Mouse (Mus musculus) ovary, postnatal 36 days (tissue): ENCODE data around the gene Afap1l2.
A peak's percentile ranks its signal among the peaks of the same experiment; 100 is the strongest.

Experiments used
- DNase-seq: peaks from one replicate; pipeline ENCODE4 v3.0.0; 2022; ENCODE audit warnings: low spot score, mixed read lengths

The Afap1l2 gene

DNA sequence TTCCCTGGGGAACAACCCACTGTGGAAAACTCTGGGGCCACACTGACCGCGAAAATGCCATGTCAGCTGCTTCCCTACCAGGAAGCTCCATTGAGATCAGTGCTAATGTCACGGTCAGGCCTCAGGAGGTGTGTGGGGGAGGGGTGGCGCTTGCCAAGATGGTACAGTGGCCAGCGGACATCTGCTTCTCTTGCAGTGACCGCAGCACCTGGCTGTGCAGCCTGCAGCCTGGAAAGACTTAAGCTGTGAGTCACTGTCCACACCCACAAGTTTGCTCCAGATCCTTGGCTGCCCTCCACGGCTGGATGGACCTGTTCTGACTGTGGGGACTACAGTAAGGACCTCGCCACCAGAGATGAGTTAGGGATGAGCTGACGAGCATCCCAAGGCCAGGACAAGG, 68.2 kb downstream of the Afap1l2 start:
- DNase-seq = peak; percentile 32

- no peak for DNase-seq
These were observed 70.1 kb downstream of the Afap1l2 start for GRCm38 (mm10) chr19:56937911-56938310.

GRCm38 (mm10) chr19:56936253-56936652, 71.8 kb downstream of the Afap1l2 start:
- no peak for DNase-seq

- DNase-seq = no peak
These were observed 72.3 kb downstream of the Afap1l2 start for GRCm38 (mm10) chr19:56935777-56936176.

DNA sequence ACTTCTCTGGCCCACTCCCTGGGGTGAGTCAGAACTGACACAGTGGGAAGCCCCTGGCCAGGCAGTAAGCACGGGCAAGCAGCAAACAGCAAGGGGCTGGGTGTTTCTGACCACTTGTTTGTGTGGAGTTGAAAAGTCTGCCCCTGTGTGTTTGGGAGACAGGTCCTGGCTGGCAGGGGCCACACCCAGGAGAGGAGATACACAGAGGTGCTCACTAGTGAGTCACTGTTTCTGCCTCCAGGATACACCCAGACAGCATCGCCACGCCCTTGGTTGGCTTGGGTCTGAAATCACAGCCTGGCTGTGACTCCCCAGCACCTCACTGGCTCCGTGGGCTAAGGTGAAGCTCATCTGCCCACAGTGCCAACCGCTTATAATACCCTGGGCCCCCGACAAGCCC, 72.9 kb downstream of the Afap1l2 start:
- no peak for DNase-seq

- no peak for DNase-seq
These were observed 74.2 kb downstream of the Afap1l2 start for GRCm38 (mm10) chr19:56933800-56934199.

- DNase-seq = peak; percentile 41
These were observed 78.0 kb downstream of the Afap1l2 start for GRCm38 (mm10) chr19:56930029-56930428.

DNA sequence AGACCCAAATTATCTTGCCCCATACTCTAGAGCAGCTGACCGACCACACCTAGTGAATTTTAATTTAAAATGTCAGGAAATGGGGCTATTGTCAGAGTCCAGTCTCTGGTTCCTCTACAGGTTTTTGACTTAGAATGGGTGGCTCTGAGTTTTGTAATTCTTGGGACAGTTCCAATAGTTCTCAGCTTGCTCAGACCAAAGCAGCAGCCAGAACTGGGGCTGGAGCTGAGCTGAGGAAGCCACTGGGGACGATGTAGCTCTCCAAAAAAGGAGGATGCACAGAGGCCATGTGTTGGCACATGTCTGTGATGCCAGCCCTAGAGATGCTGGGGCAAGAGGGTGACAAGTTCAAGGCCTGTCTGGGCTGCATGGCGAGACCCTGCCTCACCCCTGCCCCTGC, 78.6 kb downstream of the Afap1l2 start:
- DNase-seq = no peak

- no peak for DNase-seq
These were observed 86.3 kb downstream of the Afap1l2 start for GRCm38 (mm10) chr19:56921744-56922143.

- no peak for DNase-seq
These were observed 87.8 kb downstream of the Afap1l2 start for GRCm38 (mm10) chr19:56920232-56920631.

DNA sequence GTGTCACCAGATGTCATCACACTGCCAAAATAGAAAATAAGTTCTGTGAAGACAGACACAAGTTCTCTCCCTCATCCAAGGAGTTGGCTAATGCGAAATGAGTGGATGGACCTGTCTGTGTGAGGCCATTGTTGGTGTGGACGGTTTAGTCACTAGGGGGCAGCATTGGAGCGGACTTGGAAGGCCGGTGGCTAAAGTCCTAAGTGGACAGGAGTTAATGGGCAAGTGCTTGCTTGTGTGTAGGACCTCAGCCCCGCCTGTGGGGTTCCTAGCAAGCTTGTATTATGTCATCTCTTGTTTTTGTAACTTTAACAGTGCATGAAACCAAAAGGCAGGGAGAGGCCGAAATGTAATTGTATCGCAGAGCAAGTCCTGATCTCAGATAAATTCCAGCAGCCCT, 88.4 kb downstream of the Afap1l2 start:
- peak; percentile 82 for DNase-seq

DNA sequence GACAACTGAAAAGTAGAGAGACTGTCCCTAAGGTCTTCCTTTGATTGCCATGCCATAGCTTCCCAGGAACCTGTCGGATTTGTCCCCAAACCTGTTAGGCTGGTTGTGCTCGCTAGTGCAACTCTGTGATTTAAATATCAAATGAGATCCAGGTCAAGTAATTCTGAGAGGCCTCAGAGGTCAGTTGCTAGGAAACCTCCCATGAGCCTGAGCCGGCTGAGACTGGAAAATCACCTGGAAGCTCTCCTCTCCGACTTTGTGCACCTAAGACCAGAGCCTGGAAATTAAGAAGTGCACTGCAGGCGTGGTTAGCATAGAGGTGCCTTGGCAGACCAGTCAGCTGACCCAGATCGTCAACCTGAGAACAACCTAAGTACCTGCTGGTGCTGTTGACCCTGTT, 92.9 kb downstream of the Afap1l2 start:
- no peak for DNase-seq

DNA sequence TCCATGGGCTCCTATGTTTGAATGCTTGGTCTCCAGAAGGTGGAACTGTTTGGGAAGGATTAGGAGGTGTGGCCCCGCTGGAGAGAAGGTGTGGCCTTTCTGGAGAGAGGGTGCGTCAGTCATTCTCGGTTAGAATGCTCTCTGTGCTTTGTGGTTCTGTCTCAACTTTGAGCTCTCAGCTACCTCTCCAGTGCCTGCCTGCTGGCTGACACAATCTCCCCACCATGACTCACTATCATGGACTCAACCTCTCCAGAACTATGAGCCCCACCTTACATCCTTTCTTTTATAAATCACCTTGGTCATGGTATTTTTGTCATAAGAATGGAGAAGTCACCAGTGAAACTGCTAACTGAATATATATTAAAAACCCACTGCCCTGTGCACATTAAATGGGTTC, 93.4 kb downstream of the Afap1l2 start:
- DNase-seq = no peak

DNA sequence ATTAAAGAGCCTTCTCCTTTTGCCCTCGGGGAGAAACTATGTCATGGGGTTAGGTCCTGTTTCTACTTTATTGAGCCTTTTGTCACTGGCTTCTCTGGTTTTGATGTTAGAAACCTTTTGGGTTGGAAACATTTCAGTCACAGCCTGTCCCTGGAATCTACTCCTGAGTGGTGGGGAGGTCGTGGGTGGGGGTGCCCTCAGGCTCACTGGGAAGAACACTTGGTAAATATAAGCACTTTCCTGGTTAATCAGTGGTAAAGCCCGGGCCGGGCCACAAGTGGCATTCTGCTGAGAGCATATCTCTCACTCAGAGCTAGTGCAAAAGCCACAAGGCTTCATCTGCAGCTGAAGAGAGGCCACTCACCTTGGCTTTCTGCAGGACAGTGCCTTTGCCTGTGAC, 94.3 kb downstream of the Afap1l2 start:
- DNase-seq = no peak

DNA sequence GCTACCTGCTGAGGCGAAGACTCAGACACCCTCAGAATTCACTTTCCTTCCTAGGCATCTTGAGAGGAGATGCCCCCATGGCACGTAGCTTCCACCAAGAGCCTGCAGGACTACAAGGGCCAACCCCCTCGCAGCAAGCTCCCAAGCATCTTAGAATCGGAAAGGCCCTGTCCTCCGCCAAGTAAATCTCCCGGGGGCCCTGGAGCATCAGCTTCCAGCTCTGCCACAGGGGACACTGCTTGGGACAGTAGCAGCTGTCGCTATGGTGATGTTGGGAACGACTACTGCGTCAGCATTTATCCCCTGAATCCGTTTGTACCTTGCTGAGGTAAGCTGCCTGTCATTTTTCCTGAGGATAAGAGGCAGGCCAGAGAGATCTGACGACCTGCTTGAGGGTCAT, 97.5 kb downstream of the Afap1l2 start:
- DNase-seq = no peak

GRCm38 (mm10) chr19:56908472-56909270, 99.4 kb downstream of the Afap1l2 start:
- DNase-seq = peak; percentile 27

DNA sequence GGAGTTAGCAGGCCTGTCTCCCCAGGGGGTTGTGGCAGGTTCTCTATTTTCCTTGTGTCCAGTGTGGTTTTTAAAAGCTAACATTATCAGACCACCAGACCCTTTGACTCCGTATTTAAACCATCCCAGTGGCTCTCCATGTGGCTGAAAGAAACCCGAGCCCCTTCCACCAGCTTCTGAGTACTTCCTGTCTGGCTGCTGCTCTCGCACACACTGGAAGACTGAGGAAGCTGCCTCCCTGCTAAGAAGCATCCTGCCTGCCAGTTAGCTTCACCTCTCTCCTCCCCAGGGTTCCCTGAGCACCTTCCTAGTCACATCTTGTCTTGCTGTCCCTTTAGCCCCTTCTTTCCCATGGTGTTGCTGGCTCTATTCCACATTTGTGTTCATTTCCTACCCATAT, 100.2 kb downstream of the Afap1l2 start:
- DNase-seq = no peak

- DNase-seq = no peak
These were observed 102.6 kb downstream of the Afap1l2 start for GRCm38 (mm10) chr19:56905395-56905794.

GRCm38 (mm10) chr19:56904095-56904494, 103.9 kb downstream of the Afap1l2 start:
- no peak for DNase-seq

GRCm38 (mm10) chr19:56897654-56898053, 110.4 kb downstream of the Afap1l2 start:
- no peak for DNase-seq

DNA sequence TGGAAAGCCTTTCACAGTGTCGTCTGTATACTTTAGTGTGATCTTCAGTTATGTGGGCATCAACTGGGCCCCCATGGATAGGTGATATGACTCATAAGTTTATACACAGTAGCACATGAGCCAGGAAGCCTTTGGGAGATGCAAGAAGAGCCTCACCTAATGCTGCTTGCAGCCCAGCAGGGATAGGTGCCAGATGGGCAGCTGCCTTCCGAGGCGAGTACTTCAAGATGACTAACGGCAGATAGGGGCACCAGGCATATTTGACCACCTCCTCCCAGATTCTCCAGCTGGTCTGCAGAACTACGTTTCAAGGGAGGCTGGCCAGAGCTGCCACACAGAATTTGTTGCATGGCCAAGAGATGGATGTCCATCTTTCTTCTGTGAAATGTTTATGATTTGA, 114.7 kb downstream of the Afap1l2 start:
- no peak for DNase-seq

DNA sequence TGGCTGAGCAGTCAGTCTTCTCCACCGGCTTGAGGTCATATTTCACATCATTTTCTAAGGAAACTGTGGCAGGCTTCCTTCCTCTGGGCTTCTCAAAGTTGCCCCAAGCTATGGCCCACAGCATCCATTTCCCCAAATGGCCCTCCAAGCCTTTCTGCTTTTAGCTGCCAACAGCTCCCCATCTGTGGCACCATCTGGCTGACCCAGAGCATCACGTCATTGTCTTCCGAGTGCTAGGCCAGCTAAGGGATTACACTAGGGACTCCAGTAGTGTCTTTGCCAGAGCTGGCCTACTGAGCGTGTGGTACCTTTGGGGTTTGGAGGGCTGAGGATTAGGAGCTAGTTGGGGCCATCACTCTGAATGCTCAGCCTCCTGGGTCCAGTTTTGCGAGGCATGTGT, 115.4 kb downstream of the Afap1l2 start:
- no peak for DNase-seq

DNA sequence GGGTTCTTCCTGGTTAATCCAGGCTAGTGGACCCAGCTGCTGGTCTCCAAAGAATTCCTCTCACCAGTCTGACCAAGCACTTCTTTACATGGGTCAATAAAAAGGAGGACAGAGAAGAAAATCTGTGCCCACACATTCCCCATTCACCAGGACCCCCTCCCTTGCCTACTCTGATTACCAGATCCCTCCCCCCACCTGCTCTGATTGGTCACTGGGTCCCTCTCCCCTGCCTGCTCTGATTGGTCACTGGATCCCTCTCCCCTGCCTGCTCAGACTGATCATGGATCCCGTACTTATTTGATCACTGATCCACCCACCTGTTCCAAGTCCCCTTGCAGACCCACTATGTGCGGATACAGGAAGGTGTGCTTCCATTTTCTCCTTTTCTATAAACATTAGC, 116.6 kb downstream of the Afap1l2 start:
- DNase-seq = no peak

- no peak for DNase-seq
These were observed 119.4 kb downstream of the Afap1l2 start for GRCm38 (mm10) chr19:56888654-56889053.
